Mouse (Mus musculus) megakaryocyte, adult 5-6 weeks (primary cell): ENCODE results near the gene Ldb3. TPM values are rescaled to one million over a fixed set of nuclear protein-coding genes. Genes with fewer than 3 reads are reported as not detected.

Experiments used
- ATAC-seq: 2 replicates; pipeline ENCODE4 v1.8.0; 2016; ENCODE audit warnings: mild to moderate bottlenecking, inconsistent platforms; ENCODE audit not compliant: poor library complexity, severe bottlenecking
- total RNA-seq, 2 experiments: library from RNA; stranded (forward) in 1 of 2; stranded (reverse) in 1 of 2; fragments of 153-499, 151-499 nt in 1 of 2; fragments of 221-1000, 200-1000 nt in 1 of 2; gene quantifications; 2 replicates each; pipeline versions ENCODE4 v1.2.3 to v1.2.4; 2015 to 2017

Gene Ldb3
- total RNA-seq, 2 experiments from 2014 or later: not detected

DNA sequence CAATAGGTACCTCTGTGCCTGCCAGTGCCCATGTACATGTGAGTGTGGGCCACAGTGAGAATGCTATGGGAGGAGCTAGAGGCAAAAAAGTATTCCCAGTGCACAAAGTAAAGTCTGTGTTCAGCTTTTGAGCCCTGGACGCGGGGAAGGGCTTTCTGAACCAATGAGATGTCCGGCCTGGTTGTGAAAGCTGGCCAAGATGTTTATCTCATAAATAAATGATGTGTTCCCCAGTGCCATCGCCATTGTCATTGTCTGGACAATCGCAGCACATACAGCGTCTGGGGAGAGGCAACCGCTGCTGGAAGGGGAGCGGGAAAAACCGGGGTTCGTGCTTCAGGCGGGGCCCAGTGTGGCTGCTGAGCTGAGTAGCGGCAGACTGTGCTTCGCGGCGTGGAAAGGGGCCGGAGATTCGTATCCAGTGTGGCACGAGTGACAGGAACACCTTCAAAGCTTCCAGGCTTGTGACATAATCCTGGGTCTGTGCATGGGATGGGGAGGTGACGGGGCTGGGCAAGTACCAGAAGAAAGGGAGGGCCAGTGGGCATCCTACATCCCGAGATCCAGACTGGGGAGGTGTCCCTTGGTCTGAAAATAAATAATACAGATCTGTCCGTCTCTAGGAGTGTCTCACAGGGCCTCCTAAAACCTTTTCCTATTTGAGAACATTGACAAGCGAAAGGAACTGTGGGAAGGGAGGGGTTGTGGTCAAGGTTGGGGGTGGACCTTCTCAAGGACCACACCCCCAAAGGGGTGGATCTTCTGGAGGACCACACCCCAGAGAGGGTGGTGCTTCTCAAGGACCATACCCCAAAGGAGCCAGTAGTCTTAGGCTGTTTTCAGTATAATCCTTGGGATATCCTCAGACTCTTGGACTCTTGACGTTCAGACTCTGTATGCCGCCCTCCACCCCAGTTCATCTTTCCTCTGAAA lies 2.5 kb upstream of the Ldb3 start:
- no peak for ATAC-seq

DNA sequence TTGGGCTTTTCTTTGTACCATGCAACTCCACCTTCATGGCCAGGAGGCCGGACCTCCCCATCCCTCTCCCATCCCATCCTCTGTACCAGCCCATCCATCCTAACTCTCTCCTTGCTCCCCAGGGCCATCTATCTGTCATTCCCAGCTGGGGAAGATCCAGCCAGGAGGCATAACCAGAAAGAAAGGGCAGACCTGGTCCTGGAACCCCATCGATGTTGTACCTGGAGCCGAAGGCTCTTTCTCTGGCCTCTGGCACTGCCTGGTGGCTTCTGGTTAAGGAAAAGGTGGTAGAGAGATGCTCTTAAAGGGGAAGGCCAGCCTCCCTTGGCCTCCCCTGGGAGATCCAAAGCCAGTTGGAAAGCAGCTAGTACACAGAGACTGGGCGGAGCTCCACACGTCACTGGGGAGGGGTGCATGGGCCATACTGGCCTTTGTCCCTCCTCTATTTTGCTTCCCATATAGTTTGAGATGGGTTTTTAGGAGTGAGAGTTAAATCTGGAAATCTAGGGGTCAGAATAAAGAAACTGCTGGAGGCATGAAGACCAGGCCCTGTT lies 1.6 kb upstream of the Ldb3 start:
- no peak for ATAC-seq

- no peak for ATAC-seq
Observed at GRCm38 (mm10) chr14:34589185-34589713, 767 bp upstream of the Ldb3 start.

DNA sequence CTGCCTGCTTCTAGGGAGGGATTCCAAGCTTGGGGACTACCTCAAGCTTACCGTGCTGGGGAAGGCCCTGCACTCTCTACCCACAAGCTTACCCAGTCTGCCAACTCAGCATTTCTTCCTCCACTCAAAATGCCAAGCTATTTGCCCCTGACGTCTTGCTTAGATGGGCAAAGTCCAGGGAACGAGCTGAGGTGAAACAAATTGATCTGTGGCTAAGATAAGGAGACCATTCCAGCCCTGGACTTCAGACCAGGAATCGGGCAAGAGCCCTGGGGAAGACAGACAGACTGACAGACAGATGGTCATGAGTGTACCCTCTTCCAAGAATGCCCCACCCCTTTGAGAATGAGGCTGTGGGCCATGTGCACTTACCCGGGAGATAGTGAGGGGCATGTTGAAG lies 477 bp downstream of the Ldb3 start:
- ATAC-seq: no peak

DNA sequence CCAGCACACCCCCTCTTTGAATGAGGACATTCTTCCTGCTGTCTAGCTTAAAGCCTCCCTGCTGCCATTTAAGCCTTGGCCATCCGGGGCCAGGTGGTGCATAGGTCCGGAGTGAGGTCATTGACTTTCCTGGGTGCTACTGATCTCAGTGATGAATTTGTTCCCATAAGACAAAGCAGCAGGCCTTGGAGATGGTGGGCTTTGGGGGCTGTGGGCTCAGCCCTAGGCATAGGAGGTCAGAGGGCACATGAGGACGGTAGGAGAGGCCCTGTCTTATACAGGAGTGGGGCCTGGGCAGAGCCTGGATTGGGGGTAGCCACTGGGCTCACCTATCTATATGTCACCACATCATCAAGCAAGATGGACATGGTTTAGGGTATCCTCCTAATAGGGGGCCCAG lies 1.6 kb downstream of the Ldb3 start:
- ATAC-seq: no peak

DNA sequence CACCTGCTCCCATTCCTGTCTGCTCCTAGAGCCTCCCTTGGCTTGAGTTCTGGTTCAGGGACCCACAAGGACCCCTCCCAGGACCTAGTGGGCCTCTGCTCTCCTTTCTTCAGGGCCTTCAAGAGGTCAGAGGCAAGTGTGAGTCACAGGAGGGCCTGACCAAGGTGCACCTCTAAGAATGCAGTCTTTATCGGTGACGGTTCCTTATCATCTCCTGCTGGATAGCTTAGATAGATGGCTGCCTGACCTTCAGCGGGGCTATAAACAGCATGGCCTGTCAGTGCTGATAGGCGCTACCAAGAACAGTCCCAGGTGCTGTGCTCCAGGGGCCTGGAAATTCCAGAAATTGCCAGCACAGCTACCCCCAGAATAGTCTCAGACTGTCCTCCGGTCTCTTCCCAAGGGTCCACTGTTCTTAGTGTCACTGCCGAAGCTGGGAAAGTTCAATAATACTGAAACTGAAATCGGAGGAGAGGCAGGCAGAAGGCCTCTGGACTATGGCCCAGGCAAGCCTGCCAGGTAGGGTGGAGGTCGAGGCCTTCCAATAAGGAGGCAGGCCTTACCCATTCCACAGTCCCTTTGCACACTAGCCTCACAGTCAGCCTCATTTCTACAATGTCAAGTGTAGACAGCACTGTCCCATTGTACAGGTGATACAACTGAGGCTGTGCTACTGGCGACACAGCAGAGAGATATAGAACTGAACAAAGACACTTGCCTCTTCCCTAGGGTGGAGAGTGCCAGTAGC lies 3.0 kb downstream of the Ldb3 start:
- ATAC-seq: no peak

GRCm38 (mm10) chr14:34582740-34583427 lies 5.6 kb downstream of the Ldb3 start:
- ATAC-seq: no peak

GRCm38 (mm10) chr14:34576858-34577257 lies 11.6 kb downstream of the Ldb3 start:
- no peak for ATAC-seq

DNA sequence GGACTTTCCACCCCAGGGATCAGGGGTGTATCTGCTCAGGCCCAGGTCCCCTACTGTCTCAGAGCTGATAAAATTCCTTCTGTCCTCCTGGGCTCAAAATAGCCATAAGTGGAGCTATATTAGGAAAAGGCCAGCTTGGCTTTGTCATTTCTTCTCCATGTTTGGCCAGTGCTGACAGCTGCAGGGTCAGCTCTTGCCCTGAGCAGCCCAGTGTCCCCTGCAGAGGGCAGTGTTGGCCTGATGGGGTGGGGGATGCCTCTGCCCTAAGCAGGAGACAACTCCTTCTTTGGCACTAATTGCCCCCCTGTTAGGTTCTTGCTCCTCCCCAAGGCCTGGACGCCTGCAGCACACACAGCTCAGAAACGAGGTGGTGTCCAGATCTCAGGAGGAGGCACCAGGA lies 14.4 kb downstream of the Ldb3 start:
- no peak for ATAC-seq

DNA sequence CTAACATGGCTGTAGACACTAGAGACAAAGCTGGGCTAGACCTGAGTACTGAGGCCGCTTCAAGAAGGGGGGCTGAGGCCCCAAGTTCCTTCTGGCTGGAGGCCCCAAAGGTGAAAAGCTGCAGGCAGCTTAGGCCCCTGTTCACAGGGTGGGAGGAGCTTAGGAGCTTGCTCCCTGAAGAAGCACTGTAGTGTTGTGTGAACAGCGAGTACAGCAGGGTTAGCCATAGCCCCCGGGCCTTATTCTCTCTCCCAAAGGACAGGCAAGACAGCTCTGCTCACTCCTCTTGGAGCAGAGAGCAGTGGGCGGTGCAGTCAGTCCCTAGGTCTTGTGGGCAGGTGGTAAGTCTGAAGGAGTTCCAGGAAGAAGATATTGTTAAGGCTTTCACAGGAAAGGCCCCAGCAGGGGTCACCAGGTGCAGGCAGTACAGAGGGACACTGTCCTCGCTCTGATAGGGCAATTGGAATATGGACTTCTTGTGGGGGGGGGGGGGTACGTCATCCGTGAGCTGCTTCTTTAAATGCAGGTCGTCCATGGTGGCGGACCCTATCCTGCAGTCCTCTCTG lies 15.1 kb downstream of the Ldb3 start:
- no peak for ATAC-seq

DNA sequence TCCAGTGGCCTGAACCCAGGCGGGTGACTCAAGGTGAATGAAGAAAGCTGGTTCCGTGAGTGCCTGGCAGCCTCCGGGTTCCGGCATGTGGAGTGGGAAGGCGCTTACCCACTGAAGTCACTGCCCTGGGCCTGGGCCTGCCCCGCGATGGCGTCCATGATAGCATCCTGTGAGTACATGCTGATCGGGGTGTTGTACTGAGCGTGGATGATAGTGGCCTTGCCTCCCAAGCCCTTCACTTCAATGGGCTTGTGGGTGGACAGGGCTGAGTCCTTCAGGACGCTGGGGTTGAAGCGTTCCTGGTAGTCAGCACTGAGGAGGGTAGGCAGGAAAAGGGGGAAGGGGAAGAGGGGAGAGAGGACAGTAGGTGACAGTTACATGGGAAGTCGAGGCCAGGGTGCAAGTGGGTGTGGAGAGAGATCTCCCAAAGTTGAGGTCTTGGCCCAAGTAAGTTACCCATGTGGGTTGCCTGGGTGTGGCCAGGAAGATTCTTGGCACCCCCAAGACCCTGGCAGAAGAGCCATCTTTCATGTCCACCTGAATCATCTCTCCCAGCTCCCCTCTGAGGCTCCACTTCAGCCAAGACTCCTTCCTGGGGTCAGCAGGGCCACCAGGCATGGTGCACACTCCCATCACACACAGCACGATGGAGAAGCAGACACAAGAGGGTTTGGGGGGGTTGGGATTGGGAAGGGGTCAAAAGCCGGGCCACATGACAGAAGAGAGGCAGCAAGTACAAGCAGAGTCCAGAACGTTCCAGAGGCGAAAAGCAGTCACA lies 16.7 kb downstream of the Ldb3 start:
- no peak for ATAC-seq

DNA sequence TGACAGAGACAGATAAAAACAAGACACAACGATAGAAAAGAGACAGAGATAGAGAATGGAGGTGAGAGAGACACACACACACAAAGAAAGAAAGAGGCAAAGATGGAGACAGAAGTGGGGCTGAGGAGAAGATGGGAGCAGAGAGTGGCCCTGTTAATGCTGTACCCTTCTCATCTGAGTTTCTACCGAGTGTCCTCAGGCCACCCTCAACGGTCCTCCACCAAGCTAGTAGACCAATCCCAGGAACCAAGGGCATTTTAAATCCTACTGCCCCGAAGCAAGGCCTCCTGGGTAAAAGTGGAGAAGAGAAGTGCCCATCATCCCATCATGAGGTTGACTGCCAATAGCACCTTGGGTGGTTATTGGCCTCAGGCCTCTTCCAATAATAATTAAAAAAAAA lies 17.6 kb downstream of the Ldb3 start:
- ATAC-seq: no peak

DNA sequence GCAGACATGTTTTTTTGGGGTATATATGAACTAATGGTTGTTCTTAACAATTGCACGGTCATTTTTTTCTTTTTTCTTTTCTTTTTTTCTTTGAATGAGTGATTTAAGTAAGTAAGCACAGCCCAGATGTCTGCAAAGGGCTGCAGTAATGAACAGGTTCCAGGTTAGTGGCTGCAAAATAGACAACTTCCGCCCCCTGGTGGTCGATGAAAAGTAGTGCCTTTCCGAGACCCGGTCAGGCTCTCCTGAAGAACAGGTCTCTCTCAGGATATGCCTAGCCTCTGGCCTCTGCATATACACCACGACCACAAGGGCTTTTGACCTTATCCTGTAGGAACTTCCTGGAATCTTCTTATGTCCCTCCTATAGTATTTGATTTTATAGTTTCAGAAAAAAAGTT lies 18.2 kb downstream of the Ldb3 start:
- peak; percentile 69 for ATAC-seq

DNA sequence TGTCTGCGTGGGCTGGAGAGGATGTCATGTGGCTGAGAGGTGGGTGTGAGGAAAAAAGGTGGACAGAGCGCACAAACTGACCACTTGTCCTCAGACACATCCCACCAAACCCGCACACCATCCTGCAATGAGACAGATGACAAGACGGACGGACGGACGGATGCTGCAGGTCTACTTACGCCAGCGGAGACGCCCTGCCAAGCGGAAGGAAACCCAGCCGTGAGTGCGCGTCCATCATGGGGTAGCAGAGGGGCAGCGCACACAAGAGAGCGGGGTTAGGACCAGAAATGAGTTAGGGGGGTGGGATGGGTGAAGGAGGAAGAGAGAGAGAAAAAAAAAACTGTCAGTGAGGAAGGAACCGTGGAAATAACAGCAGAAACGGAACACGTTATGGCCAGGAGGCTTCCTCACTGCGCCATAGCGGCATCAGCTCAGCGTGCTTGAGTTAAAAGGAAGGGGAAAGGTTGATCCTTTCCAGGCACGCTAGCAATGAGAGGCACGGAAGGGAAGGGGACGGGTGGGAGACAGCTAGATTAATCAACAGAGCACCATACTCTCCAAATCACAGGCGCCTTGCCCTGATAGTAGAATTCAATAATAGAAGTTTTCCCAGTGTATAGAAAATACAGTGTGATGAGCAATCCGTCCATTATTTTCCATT lies 18.8 kb downstream of the Ldb3 start:
- ATAC-seq: no peak

DNA sequence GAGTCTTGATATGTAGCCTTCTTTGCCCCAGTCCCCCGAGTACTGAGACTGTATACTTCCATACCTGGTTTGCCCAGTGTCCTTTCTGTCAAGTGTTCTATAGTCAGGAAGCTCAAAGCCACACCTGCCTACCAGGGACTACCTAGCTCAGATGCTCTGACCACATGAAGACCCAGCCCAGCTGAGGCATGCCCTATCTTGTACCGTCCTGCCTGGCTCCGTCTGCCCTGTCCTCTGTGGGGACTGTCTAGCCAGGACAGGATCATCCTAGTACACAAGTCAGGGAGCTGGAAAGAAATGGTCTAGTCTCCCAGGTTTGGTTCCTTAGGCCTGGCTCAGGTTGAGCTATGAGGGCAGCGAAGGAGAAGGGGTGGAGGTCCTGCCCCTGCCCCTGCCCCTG lies 19.9 kb downstream of the Ldb3 start:
- ATAC-seq: no peak

DNA sequence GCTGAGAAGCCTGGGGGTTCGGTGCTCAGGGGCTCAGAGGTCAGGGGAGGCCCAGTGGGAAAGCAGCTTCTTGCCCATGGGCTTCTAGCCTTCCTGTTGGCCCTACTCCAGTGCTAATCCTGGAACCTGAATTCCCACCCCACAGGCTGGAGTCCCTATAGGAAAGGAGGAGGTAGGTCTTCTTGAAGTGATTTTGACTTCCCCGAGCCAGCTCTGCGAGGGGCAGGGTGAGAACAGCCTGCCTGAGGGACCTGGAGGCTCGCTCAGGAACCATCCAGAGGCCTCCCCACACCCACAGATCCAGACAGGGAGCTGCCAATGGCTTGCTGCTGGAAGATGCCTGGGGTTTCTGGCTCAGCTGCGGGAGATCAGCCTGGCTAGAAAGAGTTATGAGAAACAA lies 20.8 kb downstream of the Ldb3 start:
- no peak for ATAC-seq

- ATAC-seq: no peak
Observed at GRCm38 (mm10) chr14:34566530-34566929, 22.0 kb downstream of the Ldb3 start.

GRCm38 (mm10) chr14:34565711-34566110 lies 22.8 kb downstream of the Ldb3 start:
- ATAC-seq: no peak

DNA sequence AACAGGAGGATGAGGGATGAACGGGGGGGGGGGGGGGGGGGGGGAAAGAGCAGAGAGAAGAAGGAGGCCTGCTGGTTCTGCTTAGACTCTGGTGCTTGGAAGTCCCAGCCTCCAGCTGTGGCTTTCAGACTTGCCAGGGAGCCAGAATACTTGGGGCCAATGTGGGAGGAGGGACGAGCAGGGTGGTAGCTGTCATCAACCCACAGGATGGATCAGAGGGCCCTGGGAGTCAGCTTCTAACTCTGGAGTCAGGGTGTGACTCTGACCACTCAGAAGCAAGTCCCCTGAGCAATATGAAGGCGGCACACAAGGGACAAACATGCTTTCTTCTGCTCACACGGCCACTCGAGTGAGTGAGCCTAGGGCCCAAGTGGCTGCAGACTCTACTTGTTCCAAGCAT lies 23.8 kb downstream of the Ldb3 start:
- no peak for ATAC-seq
